Mouse (Mus musculus) lung, embryonic 14.5 days (tissue): Measurements from ENCODE around the gene Gsto1. TPM values are rescaled to one million over a fixed set of nuclear protein-coding genes. Genes with fewer than 3 reads are reported as not detected.
"Not testable (repeated sequence)": the region's sequence is repeated elsewhere in the genome, so short reads cannot be mapped to it uniquely, and the experiment has no call there.

Source experiments
- ATAC-seq: fragments of 200-750 bp; cut with Nextera tagmentation; 2 replicates; pipeline ENCODE4 v1.8.0; 2017; ENCODE audit warnings: mild to moderate bottlenecking, moderate TSS enrichment, moderate library complexity; ENCODE audit not compliant: insufficient read depth
- DNase-seq: peaks from one replicate; pipeline ENCODE4 v3.0.0-alpha.2; 2015
- H3K27ac ChIP-seq: fragments of 300-500 bp; sonication (generic); 2 replicates; pipeline ENCODE4 v1.5.1; 2014; ENCODE audit warnings: low read depth, mild to moderate bottlenecking, moderate library complexity
- H3K27me3 ChIP-seq: fragments of 300-500 bp; sonication (generic); 2 replicates; pipeline ENCODE4 v1.6.1; 2014; ENCODE audit warnings: low read length, control low read depth; ENCODE audit not compliant: insufficient read depth
- H3K36me3 ChIP-seq: fragments of 300-500 bp; sonication (generic); 2 replicates; pipeline ENCODE4 v1.6.1; 2014; ENCODE audit warnings: control low read depth; ENCODE audit not compliant: insufficient read depth
- H3K4me1 ChIP-seq: fragments of 300-500 bp; sonication (generic); 2 replicates; pipeline ENCODE4 v1.6.1; 2014; ENCODE audit warnings: antibody characterized with exemption, control low read depth; ENCODE audit not compliant: insufficient read depth
- H3K4me2 ChIP-seq: fragments of 300-500 bp; sonication (generic); 2 replicates; pipeline ENCODE4 v1.6.1; 2014; ENCODE audit warnings: mild to moderate bottlenecking
- H3K4me3 ChIP-seq: fragments of 300-500 bp; sonication (generic); 2 replicates; pipeline ENCODE4 v1.5.1; 2014; ENCODE audit warnings: low read depth, low read length
- H3K9ac ChIP-seq: fragments of 300-500 bp; sonication (generic); 2 replicates; pipeline ENCODE4 v1.6.1; 2014
- H3K9me3 ChIP-seq: fragments of 300-500 bp; sonication (generic); 2 replicates; pipeline ENCODE4 v1.6.1; 2016; ENCODE audit warnings: low read depth, low read length, control low read depth
- CTCF ChIP-seq: IDR thresholded peaks from 2 replicates; pipeline ENCODE4 v1.5.1; 2016; ENCODE audit warnings: antibody characterized with exemption, low read depth
- WGBS: fragments of 180-500 bp; shearing (Covaris S2); extraction: QIAGEN DNeasy Blood & Tissue Kit; methylation state at CpG from one replicate; pipeline ENCODE4 v1.1.7; 2014; 5-methylcytosine and 5-hydroxymethylcytosine counted together
- polyA plus RNA-seq: library from polyadenylated mRNA; unstranded; fragments of >200 nt; fragmentation: Nextera tagmentation; extraction: Ambion mirVana; gene quantifications from 2 replicates; pipeline ENCODE4 v1.2.1, GENCODE M21; 2014

Gsto1 gene
- polyA plus RNA-seq, 1 experiment from 2014 or later: 80.5 TPM

DNA sequence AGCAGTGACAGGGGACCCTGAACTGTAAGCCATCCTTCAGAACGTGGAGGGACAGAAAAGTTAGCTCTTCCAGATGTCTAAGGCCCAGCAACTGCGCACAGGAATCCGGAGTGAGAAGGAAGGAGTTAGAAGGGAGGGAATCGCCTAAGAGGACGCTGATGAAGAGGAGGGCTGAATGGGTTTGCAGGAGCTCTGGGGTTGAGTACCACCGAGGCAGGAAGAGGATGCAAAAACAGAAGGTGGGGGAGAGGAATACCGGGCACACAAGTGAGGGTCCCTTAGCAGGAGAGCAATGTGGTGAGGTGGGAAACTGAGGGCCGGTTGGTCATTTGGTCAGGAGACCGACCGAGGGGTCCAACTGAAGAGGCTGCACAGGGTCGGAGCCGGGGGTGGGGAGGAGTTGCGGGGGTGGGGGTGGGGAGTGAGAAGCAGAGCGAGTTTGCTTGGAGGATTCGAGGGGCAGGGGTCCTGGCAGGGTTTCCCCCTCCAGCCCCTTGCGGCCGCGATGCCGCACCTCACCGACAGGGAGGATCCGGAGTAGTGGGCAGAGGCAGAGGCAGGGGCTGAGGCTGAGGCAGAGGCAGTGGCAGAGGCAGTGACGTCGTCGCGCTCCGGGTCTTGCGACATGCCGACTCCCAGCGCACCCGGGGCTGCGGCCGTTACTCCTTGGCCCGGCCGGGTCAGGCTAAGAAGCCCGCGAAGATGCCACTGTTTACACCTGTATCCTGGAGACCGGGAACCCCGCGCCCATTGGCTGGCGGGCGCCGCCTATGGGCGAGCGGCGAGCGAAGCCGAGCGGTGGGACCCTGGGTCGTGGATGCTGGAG lies 17.9 kb upstream of the Gsto1 start:
- peak; percentile 47 for TF ChIP-seq CTCF
- Histone ChIP-seq H3K9me3 (no peaks in the 10 kb centered on the region), H3K36me3 (no peaks in the 10 kb centered on the region), H3K27ac (no peak overlapping the region), H3K4me2 (peak overlapping the region; percentile 84), H3K4me1 (0 out of 2 replicates have a peak, but pooled peaks cover 2% of the 10 kb centered on the region), H3K27me3 (peaks cover 8% of the 10 kb centered on the region), H3K4me3 (peak overlapping the region; percentile 44), H3K9ac (peak overlapping the region; percentile 34)
- WGBS: 3% methylated on average over 49 of the region's 49 CpGs
- peak; percentile 74 for DNase-seq
- ATAC-seq: peak; percentile 91

DNA sequence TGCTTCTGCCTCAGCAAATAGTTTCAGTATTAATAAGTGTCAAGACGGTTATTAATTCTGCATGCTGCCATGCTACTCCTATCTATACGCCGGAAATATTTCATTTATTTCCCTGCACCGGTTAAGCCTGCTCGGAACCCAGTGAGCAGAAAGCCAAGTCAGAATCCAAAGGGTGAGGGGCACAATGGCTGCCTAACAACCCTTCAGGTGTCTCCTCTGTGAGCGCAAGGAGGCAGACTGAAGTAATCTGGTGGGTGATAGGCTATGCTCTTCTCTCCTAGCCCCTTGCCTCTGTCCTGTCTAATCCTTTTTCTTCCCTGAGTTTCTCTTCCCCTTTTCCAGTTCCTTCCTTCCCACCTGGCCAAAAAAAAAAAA lies 17.3 kb upstream of the Gsto1 start:
- Histone ChIP-seq H3K4me1 (0 out of 2 replicates have a peak, but pooled peaks cover 2% of the 10 kb centered on the region), H3K4me2 (peak overlapping the region; percentile 84), H3K9ac (peak overlapping the region; percentile 34), H3K27me3 (peaks cover 8% of the 10 kb centered on the region), H3K27ac (no peak overlapping the region), H3K36me3 (no peaks in the 10 kb centered on the region), H3K4me3 (peak overlapping the region; percentile 44), H3K9me3 (no peaks in the 10 kb centered on the region)
- TF ChIP-seq CTCF: no peak
- under 1% methylated on average over 6 of the region's 6 CpGs for WGBS
- peak; percentile 52; the same call in 1 of the 2 replicates for ATAC-seq
- no peak for DNase-seq

DNA sequence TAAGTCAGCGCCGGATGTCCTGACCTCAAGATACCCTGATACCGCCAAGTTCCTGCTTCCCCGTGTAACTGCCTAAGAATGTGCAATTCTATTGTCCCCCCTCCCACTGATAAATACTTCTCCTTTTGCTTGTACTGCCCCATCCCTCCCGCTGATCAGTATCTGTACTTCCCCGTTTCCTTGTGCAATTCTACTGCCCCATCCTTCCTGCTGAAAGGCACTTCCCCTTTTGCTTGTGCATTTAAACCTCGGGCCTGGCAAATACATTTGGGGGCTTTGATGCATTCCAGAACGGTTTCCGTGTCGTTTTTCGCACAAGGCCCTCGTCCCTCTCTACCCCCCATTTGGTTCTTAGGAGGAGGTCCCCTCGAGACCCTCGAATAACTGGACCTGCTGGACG lies 13.5 kb upstream of the Gsto1 start:
- H3K4me1 ChIP-seq, H3K27ac ChIP-seq, DNase-seq, ATAC-seq, H3K9me3 ChIP-seq, H3K36me3 ChIP-seq, H3K9ac ChIP-seq, H3K4me3 ChIP-seq, H3K27me3 ChIP-seq, H3K4me2 ChIP-seq: not testable (repeated sequence)
- WGBS: 74% methylated on average over 13 of the region's 15 CpGs

DNA sequence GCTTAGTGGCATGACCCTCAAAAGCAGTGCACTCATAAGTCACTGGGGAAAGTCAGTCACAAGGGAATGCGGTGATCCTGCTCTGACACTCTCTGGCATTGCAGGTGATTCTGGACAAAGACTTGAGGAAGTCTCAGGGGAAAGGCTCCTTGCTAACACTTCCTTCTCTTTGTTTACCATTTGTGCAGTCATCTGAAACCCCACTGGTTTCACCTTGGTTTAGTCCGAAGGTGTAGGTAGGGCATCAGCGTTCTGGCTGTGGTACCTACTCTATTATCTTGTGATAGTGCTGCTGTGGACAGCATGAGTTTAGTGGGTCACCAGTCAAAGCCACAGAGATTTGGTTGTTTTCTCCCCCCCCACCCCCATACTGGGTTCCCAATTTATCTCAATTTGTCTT lies 5.0 kb upstream of the Gsto1 start:
- no peaks in the 10 kb centered on the region for H3K9me3 ChIP-seq
- H3K27me3 ChIP-seq: no peaks in the 10 kb centered on the region
- H3K9ac ChIP-seq: no peak overlapping the region
- no peak for TF ChIP-seq CTCF
- ATAC-seq (no peak), DNase-seq (no peak)
- 84% methylated on average over 3 of the region's 3 CpGs for WGBS
- H3K4me1 ChIP-seq: peaks cover 4% of the 10 kb centered on the region; the same call in 1 of the 2 replicates
- H3K36me3 ChIP-seq: no peaks in the 10 kb centered on the region
- no peak overlapping the region for H3K4me2 ChIP-seq
- no peak overlapping the region for H3K27ac ChIP-seq
- H3K4me3 ChIP-seq: no peak overlapping the region

DNA sequence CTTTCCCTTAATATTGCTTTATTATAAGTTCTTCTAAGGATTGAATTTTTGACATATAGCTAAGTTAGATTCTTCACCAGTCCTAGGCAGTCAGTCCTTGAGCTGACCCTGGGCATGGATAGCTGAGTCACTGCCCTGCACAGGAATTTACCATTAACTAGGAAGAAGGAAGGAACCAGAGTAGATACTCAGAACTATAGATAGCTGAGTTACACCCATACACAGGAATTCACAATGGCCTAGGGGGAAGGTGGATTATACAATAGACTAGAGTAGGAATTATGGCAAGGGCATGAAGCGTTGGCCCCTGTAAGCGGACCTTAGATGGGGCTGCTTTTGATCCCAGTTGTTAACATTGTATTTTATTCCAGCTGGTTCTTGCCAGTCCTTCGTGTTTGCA lies 2.6 kb upstream of the Gsto1 start:
- not testable (repeated sequence) for H3K36me3 ChIP-seq, H3K9ac ChIP-seq, H3K9me3 ChIP-seq, H3K27me3 ChIP-seq, H3K4me3 ChIP-seq, ATAC-seq, DNase-seq, H3K27ac ChIP-seq, H3K4me2 ChIP-seq
- H3K4me1 ChIP-seq: peaks cover 11% of the 10 kb centered on the region
- 84% methylated on average over 3 of the region's 3 CpGs for WGBS

DNA sequence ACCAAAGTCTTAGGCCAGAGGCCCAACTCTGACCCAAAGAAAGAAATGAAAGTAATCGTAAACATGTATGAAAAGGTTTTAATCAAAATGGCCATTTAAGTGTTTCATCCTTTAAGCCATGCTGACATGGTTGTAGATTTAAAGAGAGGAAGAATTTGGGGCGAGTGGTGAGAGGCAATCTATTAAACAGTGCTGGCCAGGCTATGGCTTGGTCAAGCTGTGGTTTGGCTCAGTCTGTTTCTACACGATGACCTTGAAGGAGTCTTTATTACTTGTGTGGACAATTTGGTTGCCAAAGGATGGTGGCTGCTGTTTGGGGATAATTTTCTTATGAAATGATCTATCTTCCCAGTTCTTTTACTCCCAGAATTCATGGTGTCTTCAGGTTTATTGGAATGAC lies 1.7 kb upstream of the Gsto1 start:
- Histone ChIP-seq H3K27ac (no peak overlapping the region), H3K9ac (no peak overlapping the region), H3K36me3 (no peaks in the 10 kb centered on the region), H3K4me1 (peaks cover 11% of the 10 kb centered on the region), H3K9me3 (no peaks in the 10 kb centered on the region), H3K4me3 (no peak overlapping the region), H3K27me3 (no peaks in the 10 kb centered on the region), H3K4me2 (no peak overlapping the region)
- no peak for TF ChIP-seq CTCF
- WGBS: 86% methylated on average over 3 of the region's 3 CpGs
- DNase-seq (no peak), ATAC-seq (no peak)

DNA sequence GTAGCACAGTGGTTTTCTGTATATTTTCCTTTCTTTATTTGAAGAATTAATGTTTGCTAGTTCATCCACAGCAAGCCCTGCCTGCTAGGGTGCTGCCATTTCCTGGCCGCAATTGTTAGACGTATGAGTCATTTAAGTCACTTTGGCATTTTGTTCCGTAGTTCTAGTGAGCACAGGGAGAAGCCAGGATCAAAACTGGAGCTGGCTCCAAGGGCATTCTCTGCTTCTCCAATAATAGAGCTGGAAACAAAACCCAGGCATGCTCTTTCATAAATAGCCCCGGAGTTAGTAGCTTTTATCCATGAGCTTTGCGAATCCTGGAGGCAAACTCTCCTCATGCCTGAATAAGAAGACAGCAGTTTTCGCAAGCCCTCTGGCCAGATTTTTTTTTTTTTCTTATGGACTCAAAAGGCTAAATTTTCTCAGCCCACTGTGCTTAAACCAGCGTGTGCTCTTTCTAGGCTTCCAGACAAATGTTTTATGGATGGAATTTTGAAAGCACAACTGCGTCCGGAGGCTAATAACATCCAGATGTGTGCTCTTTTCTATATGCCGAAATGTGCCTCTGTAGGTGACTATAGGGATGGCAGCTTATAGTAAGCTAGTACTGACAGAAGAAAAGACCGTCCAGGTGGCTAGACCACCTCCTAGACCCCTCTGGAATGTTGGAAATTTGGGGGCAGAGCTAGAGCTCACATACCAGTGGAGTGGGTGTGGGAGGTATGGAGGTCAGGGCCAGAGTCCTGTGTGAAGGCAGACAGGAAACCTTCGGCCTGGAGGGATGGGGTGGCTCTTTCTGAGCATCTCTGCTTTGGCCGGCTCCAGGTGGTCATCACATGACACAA lies 597 bp upstream of the Gsto1 start:
- peak overlapping the region; percentile 55 for H3K9ac ChIP-seq
- H3K36me3 ChIP-seq: peaks cover 6% of the 10 kb centered on the region; the same call in 1 of the 2 replicates
- peak; percentile 43 for TF ChIP-seq CTCF
- H3K4me2 ChIP-seq: peak overlapping the region; percentile 84
- WGBS: 13% methylated on average over 13 of the region's 13 CpGs
- no peak overlapping the region for H3K27ac ChIP-seq
- peaks cover 11% of the 10 kb centered on the region for H3K4me1 ChIP-seq
- H3K9me3 ChIP-seq: no peaks in the 10 kb centered on the region
- no peaks in the 10 kb centered on the region for H3K27me3 ChIP-seq
- DNase-seq (peak; percentile 71), ATAC-seq (peak; percentile 77)
- H3K4me3 ChIP-seq: peak overlapping the region; percentile 53
